Mouse (Mus musculus) stomach, embryonic 14.5 days (tissue): ENCODE data around the gene Clybl. TPM values are rescaled to one million over a fixed set of nuclear protein-coding genes. Genes with fewer than 3 reads are reported as not detected.

Experiments
- ATAC-seq: fragments of 200-750 bp; cut with Nextera tagmentation; 2 replicates; pipeline ENCODE4 v1.8.0; 2017; ENCODE audit warnings: low read depth, moderate TSS enrichment; ENCODE audit not compliant: insufficient number of reproducible peaks, insufficient read depth, low FRiP score
- H3K27ac ChIP-seq: fragments of 300-500 bp; sonication (generic); 2 replicates; pipeline ENCODE4 v1.5.1; 2014; ENCODE audit warnings: mild to moderate bottlenecking, low read length, moderate library complexity, mixed read lengths
- H3K27me3 ChIP-seq: fragments of 300-500 bp; sonication (generic); 2 replicates; pipeline ENCODE4 v1.6.1; 2014; ENCODE audit warnings: low read length, control low read depth, mixed read lengths; ENCODE audit not compliant: control insufficient read depth, insufficient read depth
- H3K36me3 ChIP-seq: fragments of 300-500 bp; sonication (generic); 2 replicates; pipeline ENCODE4 v1.6.1; 2014; ENCODE audit warnings: mild to moderate bottlenecking, control low read depth, low read length, moderate library complexity, mixed read lengths; ENCODE audit not compliant: control insufficient read depth, insufficient read depth
- H3K4me1 ChIP-seq: fragments of 300-500 bp; sonication (generic); 2 replicates; pipeline ENCODE4 v1.6.1; 2014; ENCODE audit warnings: low read length, control low read depth, mixed read lengths; ENCODE audit not compliant: control insufficient read depth, insufficient read depth
- H3K4me2 ChIP-seq: fragments of 300-500 bp; sonication (generic); replicated peaks from 2 replicates; pipeline ENCODE4 v1.6.1; 2014; ENCODE audit warnings: low read depth, low read length, control low read depth
- H3K4me3 ChIP-seq: fragments of 300-500 bp; sonication (generic); 2 replicates; pipeline ENCODE4 v1.5.1; 2014; ENCODE audit warnings: low read depth, low read length, control low read depth
- H3K9ac ChIP-seq: fragments of 300-500 bp; sonication (generic); replicated peaks from 2 replicates; pipeline ENCODE4 v1.6.1; 2014; ENCODE audit warnings: low read depth, mild to moderate bottlenecking, control low read depth, low read length, moderate library complexity, mixed read lengths
- H3K9me3 ChIP-seq: fragments of 300-500 bp; sonication (generic); 2 replicates; pipeline ENCODE4 v1.6.1; 2016; ENCODE audit warnings: low read depth, low read length, control low read depth; ENCODE audit not compliant: control insufficient read depth
- WGBS: fragments of 180-500 bp; shearing (Covaris S2); extraction: QIAGEN DNeasy Blood & Tissue Kit; methylation state at CpG from one replicate; pipeline ENCODE4 v1.1.7; 2014; 5-methylcytosine and 5-hydroxymethylcytosine counted together
- polyA plus RNA-seq: library from polyadenylated mRNA; unstranded; fragments of >200 nt; fragmentation: Nextera tagmentation; extraction: Ambion mirVana; gene quantifications from 2 replicates; pipeline ENCODE4 v1.2.1, GENCODE M21; 2014

Gene Clybl
- polyA plus RNA-seq, 1 experiment from 2014 or later = 27.0 TPM

DNA sequence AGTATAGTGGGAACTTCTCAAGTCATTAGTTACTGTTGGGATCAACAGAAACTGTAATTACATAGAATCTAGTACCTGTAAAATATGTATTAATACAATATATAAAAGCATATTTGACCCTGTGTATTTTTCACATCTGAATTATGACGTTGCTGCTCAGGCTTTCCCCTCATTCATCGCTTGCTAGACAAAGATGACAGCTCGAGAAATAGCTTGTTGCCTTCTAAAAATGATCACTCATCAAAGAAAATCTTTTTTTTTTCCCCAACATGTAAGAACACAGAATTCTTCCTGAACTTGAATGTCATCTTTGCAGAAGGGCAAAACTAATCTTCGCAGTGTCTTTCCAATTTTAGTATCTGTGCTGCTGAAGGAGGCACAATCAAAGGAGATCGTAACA is 206.3 kb downstream of the Clybl start:
- Histone ChIP-seq H3K4me2 (no peak overlapping the region), H3K4me3 (no peak overlapping the region), H3K9ac (no peak overlapping the region), H3K27me3 (no peaks in the 10 kb centered on the region), H3K4me1 (no peaks in the 10 kb centered on the region), H3K36me3 (no peaks in the 10 kb centered on the region), H3K9me3 (no peaks in the 10 kb centered on the region), H3K27ac (no peak overlapping the region)
- 85% methylated on average over 5 of the region's 5 CpGs for WGBS
- ATAC-seq = no peak

- ATAC-seq = no peak
- Histone ChIP-seq H3K27me3 (no peaks in the 10 kb centered on the region), H3K9ac (no peak overlapping the region), H3K4me3 (no peak overlapping the region), H3K27ac (no peak overlapping the region), H3K9me3 (no peaks in the 10 kb centered on the region), H3K4me1 (no peaks in the 10 kb centered on the region), H3K36me3 (no peaks in the 10 kb centered on the region), H3K4me2 (no peak overlapping the region)
- 46% methylated on average over 19 of the region's 19 CpGs for WGBS
Measured at GRCm38 (mm10) chr14:122388431-122389031, 207.0 kb downstream of the Clybl start.

DNA sequence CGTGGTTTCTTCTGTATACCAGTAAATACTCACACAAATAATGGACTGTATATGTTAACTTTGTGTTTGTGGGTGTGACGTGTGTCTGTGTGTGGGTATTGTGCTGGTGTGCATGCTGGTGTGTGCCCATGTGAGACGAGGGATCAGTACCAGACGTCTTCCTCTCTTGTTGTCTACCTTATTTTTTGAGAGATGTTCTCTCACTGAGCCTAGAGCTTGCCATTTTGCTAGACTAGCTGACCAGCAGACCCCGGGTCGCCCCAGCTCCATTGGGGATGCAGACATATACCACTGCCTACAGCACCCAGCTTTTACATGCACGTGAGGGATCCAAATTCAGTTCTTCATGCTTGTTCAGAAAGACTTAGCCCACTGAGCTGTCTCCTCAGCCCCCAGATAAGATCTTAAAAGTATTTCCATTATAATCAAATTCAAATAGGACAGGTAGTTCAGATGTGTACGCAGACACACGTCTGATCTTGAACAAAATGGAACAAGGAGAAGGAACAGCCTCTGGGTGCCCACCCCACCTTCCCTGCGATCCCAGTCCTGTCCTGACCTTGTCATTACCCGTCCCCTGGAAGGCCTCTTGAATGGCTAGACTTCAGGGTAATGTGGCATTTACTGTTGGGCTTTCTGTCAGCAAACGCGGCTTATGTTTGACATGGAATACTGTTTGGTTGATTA is 208.3 kb downstream of the Clybl start:
- H3K36me3 ChIP-seq = no peaks in the 10 kb centered on the region
- no peak overlapping the region for H3K4me3 ChIP-seq
- H3K4me2 ChIP-seq = no peak overlapping the region
- no peak overlapping the region for H3K27ac ChIP-seq
- H3K27me3 ChIP-seq = no peaks in the 10 kb centered on the region
- ATAC-seq = no peak
- H3K9ac ChIP-seq = no peak overlapping the region
- no peaks in the 10 kb centered on the region for H3K9me3 ChIP-seq
- no peaks in the 10 kb centered on the region for H3K4me1 ChIP-seq
- WGBS = 80% methylated on average over 13 of the region's 13 CpGs

GRCm38 (mm10) chr14:122390935-122391334 is 209.4 kb downstream of the Clybl start:
- no peaks in the 10 kb centered on the region for H3K4me1 ChIP-seq
- 34% methylated on average over 4 of the region's 4 CpGs for WGBS
- H3K9me3 ChIP-seq = no peaks in the 10 kb centered on the region
- H3K36me3 ChIP-seq = no peaks in the 10 kb centered on the region
- no peak overlapping the region for H3K9ac ChIP-seq
- no peaks in the 10 kb centered on the region for H3K27me3 ChIP-seq
- H3K4me2 ChIP-seq = no peak overlapping the region
- no peak overlapping the region for H3K27ac ChIP-seq
- no peak for ATAC-seq
- H3K4me3 ChIP-seq = no peak overlapping the region

GRCm38 (mm10) chr14:122393119-122393518 is 211.6 kb downstream of the Clybl start:
- H3K27me3 ChIP-seq = no peaks in the 10 kb centered on the region
- 76% methylated on average over 1 of the region's 1 CpGs for WGBS
- H3K36me3 ChIP-seq = no peaks in the 10 kb centered on the region
- no peaks in the 10 kb centered on the region for H3K9me3 ChIP-seq
- H3K27ac ChIP-seq = no peak overlapping the region
- no peak overlapping the region for H3K9ac ChIP-seq
- no peaks in the 10 kb centered on the region for H3K4me1 ChIP-seq
- ATAC-seq = no peak
- H3K4me3 ChIP-seq = no peak overlapping the region
- H3K4me2 ChIP-seq = no peak overlapping the region

DNA sequence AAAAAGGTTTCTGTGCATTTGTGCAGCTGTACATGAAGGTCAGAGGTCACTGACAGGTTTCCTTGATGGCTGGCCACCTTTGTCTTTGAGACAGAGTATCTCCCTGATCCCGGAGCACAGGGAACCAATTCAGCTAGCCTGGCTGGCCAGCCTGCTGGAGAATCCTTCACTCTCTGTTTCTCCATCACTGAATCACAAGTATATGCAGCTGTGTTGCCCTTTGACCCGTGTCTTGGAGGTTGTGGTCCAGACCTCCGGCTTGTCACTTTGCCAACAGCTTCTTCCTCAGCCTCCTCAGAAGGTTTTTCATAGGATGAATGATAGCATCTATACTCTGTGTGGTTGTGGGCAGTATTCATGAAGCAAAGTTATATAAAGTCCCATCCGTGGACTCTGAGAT is 217.2 kb downstream of the Clybl start:
- 69% methylated on average over 4 of the region's 4 CpGs for WGBS
- H3K9ac ChIP-seq = no peak overlapping the region
- no peak for ATAC-seq
- no peak overlapping the region for H3K4me3 ChIP-seq
- no peaks in the 10 kb centered on the region for H3K36me3 ChIP-seq
- H3K9me3 ChIP-seq = no peaks in the 10 kb centered on the region
- H3K27me3 ChIP-seq = 0 out of 2 replicates have a peak, but pooled peaks cover 4% of the 10 kb centered on the region
- no peak overlapping the region for H3K27ac ChIP-seq
- H3K4me2 ChIP-seq = no peak overlapping the region
- H3K4me1 ChIP-seq = no peaks in the 10 kb centered on the region

GRCm38 (mm10) chr14:122399906-122400305 is 218.4 kb downstream of the Clybl start:
- no peak overlapping the region for H3K27ac ChIP-seq
- H3K4me3 ChIP-seq = no peak overlapping the region
- ATAC-seq = no peak
- H3K9ac ChIP-seq = no peak overlapping the region
- no peaks in the 10 kb centered on the region for H3K36me3 ChIP-seq
- no peaks in the 10 kb centered on the region for H3K4me1 ChIP-seq
- no peaks in the 10 kb centered on the region for H3K9me3 ChIP-seq
- 89% methylated on average over 5 of the region's 5 CpGs for WGBS
- no peak overlapping the region for H3K4me2 ChIP-seq
- H3K27me3 ChIP-seq = 0 out of 2 replicates have a peak, but pooled peaks cover 4% of the 10 kb centered on the region

DNA sequence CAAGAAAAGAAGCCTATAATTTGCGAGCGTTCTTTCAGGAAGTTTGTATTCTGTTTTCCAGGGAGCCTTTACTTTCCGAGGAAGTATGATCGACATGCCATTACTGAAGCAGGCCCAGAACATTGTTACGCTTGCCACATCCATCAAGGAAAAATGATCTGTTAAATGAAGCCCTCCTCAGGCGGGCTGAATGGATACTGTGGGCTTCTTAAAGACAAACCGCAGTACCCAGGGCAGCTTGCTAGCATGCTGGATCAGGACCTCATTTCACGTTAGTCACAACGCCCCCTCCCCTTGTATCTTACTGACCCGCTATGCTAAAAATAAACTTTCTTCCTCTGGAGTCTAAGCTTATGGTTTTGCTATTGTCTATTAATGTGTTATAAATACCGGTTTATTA is 220.4 kb downstream of the Clybl start:
- no peak for ATAC-seq
- no peak overlapping the region for H3K4me2 ChIP-seq
- no peak overlapping the region for H3K9ac ChIP-seq
- WGBS = 62% methylated on average over 11 of the region's 11 CpGs
- H3K36me3 ChIP-seq = no peaks in the 10 kb centered on the region
- peaks cover 19% of the 10 kb centered on the region for H3K27me3 ChIP-seq
- 0 out of 2 replicates have a peak, but pooled peaks cover 8% of the 10 kb centered on the region for H3K4me1 ChIP-seq
- H3K27ac ChIP-seq = no peak overlapping the region
- H3K9me3 ChIP-seq = no peaks in the 10 kb centered on the region
- H3K4me3 ChIP-seq = no peak overlapping the region
